Mouse (Mus musculus) neural tube, embryonic 15.5 days (tissue): ENCODE measurements at regions not wholly inside any gene's neighbourhood (a gene's known extent, or its start where the extent isn't known, plus 50 kb on each side); places are given as distances from the start of the nearest gene placed in this dataset.

Source experiments
- ATAC-seq: fragments of 200-750 bp; cut with Nextera tagmentation; 2 replicates; pipeline ENCODE4 v1.8.0; 2017; ENCODE audit warnings: mild to moderate bottlenecking, moderate TSS enrichment, moderate library complexity; ENCODE audit not compliant: low FRiP score
- H3K27ac ChIP-seq: fragments of 300-500 bp; sonication (generic); replicated peaks from 2 replicates; pipeline ENCODE4 v1.5.1; 2015; ENCODE audit warnings: mild to moderate bottlenecking, inconsistent platforms
- H3K27me3 ChIP-seq: fragments of 300-500 bp; sonication (generic); replicated peaks from 2 replicates; pipeline ENCODE4 v1.6.1; 2015; ENCODE audit warnings: inconsistent platforms
- H3K36me3 ChIP-seq: fragments of 300-500 bp; sonication (generic); 2 replicates; pipeline ENCODE4 v1.6.1; 2015; ENCODE audit warnings: inconsistent platforms
- H3K4me1 ChIP-seq: fragments of 300-500 bp; sonication (generic); 2 replicates; pipeline ENCODE4 v1.6.1; 2015; ENCODE audit warnings: inconsistent platforms
- H3K4me2 ChIP-seq: fragments of 300-500 bp; sonication (generic); 2 replicates; pipeline ENCODE4 v1.6.1; 2015; ENCODE audit warnings: inconsistent platforms, mild to moderate bottlenecking, moderate library complexity
- H3K4me3 ChIP-seq: fragments of 300-500 bp; sonication (generic); replicated peaks from 2 replicates; pipeline ENCODE4 v1.5.1; 2015; ENCODE audit warnings: mild to moderate bottlenecking, inconsistent platforms
- H3K9ac ChIP-seq: fragments of 300-500 bp; sonication (generic); replicated peaks from 2 replicates; pipeline ENCODE4 v1.6.1; 2015; ENCODE audit warnings: mild to moderate bottlenecking, inconsistent platforms
- H3K9me3 ChIP-seq: fragments of 300-500 bp; sonication (generic); replicated peaks from 2 replicates; pipeline ENCODE4 v1.6.1; 2016; ENCODE audit warnings: inconsistent platforms
- WGBS: fragments of 180-500 bp; shearing (Covaris S2); methylation state at CpG from one replicate; pipeline ENCODE4 v1.1.7; 2015; ENCODE audit warnings: mixed read lengths; 5-methylcytosine and 5-hydroxymethylcytosine counted together

DNA sequence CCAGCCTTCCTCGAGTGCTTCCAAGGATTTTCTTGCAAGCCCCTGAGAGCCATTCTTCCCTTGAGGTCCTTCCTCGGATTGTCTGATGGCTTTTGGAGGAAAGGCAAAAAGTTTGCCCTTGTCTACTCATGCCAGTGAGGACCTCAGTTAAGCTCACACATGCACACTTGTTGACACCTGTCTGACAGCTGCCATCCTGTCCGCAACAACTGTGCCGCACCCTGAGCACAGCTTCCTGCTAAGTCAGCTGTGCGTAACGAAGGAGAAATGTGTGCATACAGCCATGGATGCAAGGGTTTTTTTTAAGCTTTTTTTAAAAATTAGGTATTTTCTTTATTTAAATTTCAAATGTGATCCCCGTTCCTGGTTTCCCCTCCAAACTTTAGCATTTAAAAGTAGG, 293.8 kb downstream of the Adgrl2 start:
- ATAC-seq, result no peak
- Histone ChIP-seq H3K9ac (no peak overlapping the region), H3K4me2 (no peak overlapping the region), H3K4me3 (no peak overlapping the region), H3K27ac (no peak overlapping the region), H3K36me3 (no peaks in the 10 kb centered on the region), H3K4me1 (no peaks in the 10 kb centered on the region), H3K27me3 (no peaks in the 10 kb centered on the region), H3K9me3 (no peaks in the 10 kb centered on the region)
- WGBS, result 85% methylated on average over 7 of the region's 7 CpGs

- Histone ChIP-seq H3K4me1 (no peaks in the 10 kb centered on the region), H3K4me2 (no peak overlapping the region), H3K9me3 (no peaks in the 10 kb centered on the region), H3K36me3 (no peaks in the 10 kb centered on the region), H3K9ac (no peak overlapping the region), H3K4me3 (no peak overlapping the region), H3K27me3 (no peaks in the 10 kb centered on the region), H3K27ac (no peak overlapping the region)
- WGBS, result 91% methylated on average over 6 of the region's 6 CpGs
- ATAC-seq, result no peak
These were observed 294.9 kb downstream of the Adgrl2 start for GRCm38 (mm10) chr3:148695453-148695852.

GRCm38 (mm10) chr3:148683181-148683580, 307.2 kb downstream of the Adgrl2 start:
- Histone ChIP-seq H3K9me3 (no peaks in the 10 kb centered on the region), H3K9ac (no peak overlapping the region), H3K27ac (no peak overlapping the region), H3K4me2 (no peak overlapping the region), H3K36me3 (no peaks in the 10 kb centered on the region), H3K4me1 (no peaks in the 10 kb centered on the region), H3K27me3 (no peaks in the 10 kb centered on the region), H3K4me3 (no peak overlapping the region)
- no peak for ATAC-seq

DNA sequence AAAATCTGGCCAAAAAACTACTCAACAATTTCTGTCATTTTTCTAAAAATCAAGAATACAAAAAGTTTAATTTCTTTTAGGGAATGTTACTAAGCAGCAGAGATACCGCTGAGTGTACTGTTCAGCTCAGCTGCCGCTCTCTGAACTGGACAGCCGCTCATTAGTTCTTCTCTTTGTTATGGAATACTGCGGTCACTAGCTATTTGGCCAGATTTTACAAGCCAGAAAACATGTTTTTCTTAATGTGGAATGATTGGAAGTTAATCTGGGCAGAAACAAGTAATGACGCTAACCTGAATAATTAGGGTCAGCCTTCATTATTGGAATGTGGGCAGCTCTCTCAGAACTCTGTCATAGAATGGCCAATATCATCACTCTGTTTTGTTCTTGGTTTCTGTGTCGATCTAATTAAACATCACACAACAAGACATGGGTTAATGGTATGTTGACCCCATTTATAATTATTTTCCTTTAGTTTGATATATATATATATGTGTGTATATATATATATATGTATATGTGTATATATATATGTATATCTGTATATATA, 307.8 kb downstream of the Adgrl2 start:
- Histone ChIP-seq H3K27ac (no peak overlapping the region), H3K36me3 (no peaks in the 10 kb centered on the region), H3K9ac (no peak overlapping the region), H3K4me2 (no peak overlapping the region), H3K4me1 (no peaks in the 10 kb centered on the region), H3K27me3 (no peaks in the 10 kb centered on the region), H3K9me3 (no peaks in the 10 kb centered on the region), H3K4me3 (no peak overlapping the region)
- no peak for ATAC-seq
- 81% methylated on average over 6 of the region's 6 CpGs for WGBS

DNA sequence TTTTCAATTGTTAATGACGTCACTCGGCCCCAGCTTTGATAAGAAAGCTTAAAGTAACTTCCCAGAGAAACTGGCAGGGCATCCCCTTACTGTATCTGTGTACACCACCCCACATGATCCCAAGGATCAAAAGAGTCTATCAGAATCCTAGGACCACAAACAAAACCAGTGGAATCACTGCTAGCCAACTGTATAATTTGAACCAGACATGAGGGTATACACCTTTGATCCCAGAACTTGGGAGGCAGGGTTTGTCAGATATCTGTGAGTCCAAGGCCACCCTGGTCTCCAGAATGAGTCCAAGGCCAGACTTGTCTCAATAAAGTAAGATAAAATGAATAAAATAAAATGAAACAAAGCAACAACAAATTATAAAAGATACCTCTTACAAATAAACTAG, 309.2 kb downstream of the Adgrl2 start:
- Histone ChIP-seq H3K27me3 (no peaks in the 10 kb centered on the region), H3K4me1 (no peaks in the 10 kb centered on the region), H3K4me3 (no peak overlapping the region), H3K9ac (no peak overlapping the region), H3K4me2 (no peak overlapping the region), H3K9me3 (no peaks in the 10 kb centered on the region), H3K27ac (no peak overlapping the region), H3K36me3 (no peaks in the 10 kb centered on the region)
- WGBS, result 87% methylated on average over 2 of the region's 2 CpGs
- ATAC-seq, result no peak

GRCm38 (mm10) chr3:148680737-148681136, 309.6 kb downstream of the Adgrl2 start:
- Histone ChIP-seq H3K36me3 (no peaks in the 10 kb centered on the region), H3K27ac (no peak overlapping the region), H3K9me3 (no peaks in the 10 kb centered on the region), H3K4me3 (no peak overlapping the region), H3K4me2 (no peak overlapping the region), H3K4me1 (no peaks in the 10 kb centered on the region), H3K27me3 (no peaks in the 10 kb centered on the region), H3K9ac (no peak overlapping the region)
- WGBS, result 70% methylated on average over 8 of the region's 8 CpGs
- no peak for ATAC-seq

GRCm38 (mm10) chr3:148680086-148680485, 310.3 kb downstream of the Adgrl2 start:
- 90% methylated on average over 4 of the region's 4 CpGs for WGBS
- no peaks in the 10 kb centered on the region for H3K27me3 ChIP-seq
- H3K36me3 ChIP-seq, result no peaks in the 10 kb centered on the region
- H3K4me1 ChIP-seq, result no peaks in the 10 kb centered on the region
- no peak overlapping the region for H3K9ac ChIP-seq
- no peak overlapping the region for H3K27ac ChIP-seq
- no peaks in the 10 kb centered on the region for H3K9me3 ChIP-seq
- no peak for ATAC-seq
- H3K4me3 ChIP-seq, result no peak overlapping the region
- no peak overlapping the region for H3K4me2 ChIP-seq

GRCm38 (mm10) chr3:148679121-148679520, 311.2 kb downstream of the Adgrl2 start:
- no peak overlapping the region for H3K27ac ChIP-seq
- no peaks in the 10 kb centered on the region for H3K9me3 ChIP-seq
- no peaks in the 10 kb centered on the region for H3K36me3 ChIP-seq
- no peak overlapping the region for H3K4me2 ChIP-seq
- 32% methylated on average over 2 of the region's 2 CpGs for WGBS
- no peak overlapping the region for H3K4me3 ChIP-seq
- no peak for ATAC-seq
- no peaks in the 10 kb centered on the region for H3K4me1 ChIP-seq
- H3K9ac ChIP-seq, result no peak overlapping the region
- H3K27me3 ChIP-seq, result no peaks in the 10 kb centered on the region

- H3K9ac ChIP-seq, result no peak overlapping the region
- no peaks in the 10 kb centered on the region for H3K9me3 ChIP-seq
- H3K4me1 ChIP-seq, result no peaks in the 10 kb centered on the region
- H3K27ac ChIP-seq, result no peak overlapping the region
- no peak overlapping the region for H3K4me2 ChIP-seq
- no peaks in the 10 kb centered on the region for H3K27me3 ChIP-seq
- 65% methylated on average over 2 of the region's 2 CpGs for WGBS
- no peaks in the 10 kb centered on the region for H3K36me3 ChIP-seq
- H3K4me3 ChIP-seq, result no peak overlapping the region
- no peak for ATAC-seq
These were observed 314.3 kb downstream of the Adgrl2 start for GRCm38 (mm10) chr3:148676025-148676424.

GRCm38 (mm10) chr3:148662888-148663477, 327.4 kb downstream of the Adgrl2 start:
- Histone ChIP-seq H3K36me3 (no peaks in the 10 kb centered on the region), H3K4me3 (no peak overlapping the region), H3K4me1 (0 out of 2 replicates have a peak, but pooled peaks cover 4% of the 10 kb centered on the region), H3K27me3 (no peaks in the 10 kb centered on the region), H3K9ac (no peak overlapping the region), H3K4me2 (no peak overlapping the region), H3K27ac (no peak overlapping the region), H3K9me3 (no peaks in the 10 kb centered on the region)
- WGBS, result 11% methylated on average over 6 of the region's 6 CpGs
- no peak for ATAC-seq

- no peak overlapping the region for H3K9ac ChIP-seq
- H3K27ac ChIP-seq, result no peak overlapping the region
- no peaks in the 10 kb centered on the region for H3K27me3 ChIP-seq
- WGBS, result 90% methylated on average over 5 of the region's 5 CpGs
- no peak overlapping the region for H3K4me2 ChIP-seq
- ATAC-seq, result no peak
- 0 out of 2 replicates have a peak, but pooled peaks cover 4% of the 10 kb centered on the region for H3K4me1 ChIP-seq
- H3K9me3 ChIP-seq, result no peaks in the 10 kb centered on the region
- no peaks in the 10 kb centered on the region for H3K36me3 ChIP-seq
- no peak overlapping the region for H3K4me3 ChIP-seq
These were observed 331.3 kb downstream of the Adgrl2 start for GRCm38 (mm10) chr3:148659024-148659423.

GRCm38 (mm10) chr3:148658368-148658767, 332.0 kb downstream of the Adgrl2 start:
- 0 out of 2 replicates have a peak, but pooled peaks cover 4% of the 10 kb centered on the region for H3K4me1 ChIP-seq
- H3K4me2 ChIP-seq, result no peak overlapping the region
- H3K9me3 ChIP-seq, result no peaks in the 10 kb centered on the region
- WGBS, result 85% methylated on average over 8 of the region's 8 CpGs
- H3K36me3 ChIP-seq, result no peaks in the 10 kb centered on the region
- no peak overlapping the region for H3K9ac ChIP-seq
- ATAC-seq, result no peak
- H3K27ac ChIP-seq, result no peak overlapping the region
- H3K4me3 ChIP-seq, result no peak overlapping the region
- no peaks in the 10 kb centered on the region for H3K27me3 ChIP-seq
